Mouse (Mus musculus): Measurements from ENCODE around the gene Aunip. TPM values are rescaled to one million over a fixed set of nuclear protein-coding genes. Genes with fewer than 3 reads are reported as not detected.

The Aunip gene
- total RNA-seq, 2 experiments from 2014 or later, result 0.54 to 0.63 TPM

- no peak overlapping the region for H3K27ac ChIP-seq
- no peak for TF ChIP-seq CTCF (IDR thresholded peaks at IDR 0.05)
- DNase-seq (ENCODE audit: extremely low spot score in 1 of 2, low spot score in 2 of 2), result no peak
- intact Hi-C loops (cut with DNase I), result no loop called here
- H3K4me3 ChIP-seq, result no peak overlapping the region
These were observed 9.7 kb upstream of the Aunip start for GRCm38 (mm10) chr4:134501095-134501494.

GRCm38 (mm10) chr4:134503686-134504357, 7.0 kb upstream of the Aunip start:
- Histone ChIP-seq H3K27ac (no peak overlapping the region), H3K4me3 (no peak overlapping the region)
- no peak for DNase-seq (ENCODE audit: extremely low spot score in 1 of 2, low spot score in 2 of 2)
- intact Hi-C loops (cut with DNase I), result no loop called here
- no peak for TF ChIP-seq CTCF (IDR thresholded peaks at IDR 0.05)

DNA sequence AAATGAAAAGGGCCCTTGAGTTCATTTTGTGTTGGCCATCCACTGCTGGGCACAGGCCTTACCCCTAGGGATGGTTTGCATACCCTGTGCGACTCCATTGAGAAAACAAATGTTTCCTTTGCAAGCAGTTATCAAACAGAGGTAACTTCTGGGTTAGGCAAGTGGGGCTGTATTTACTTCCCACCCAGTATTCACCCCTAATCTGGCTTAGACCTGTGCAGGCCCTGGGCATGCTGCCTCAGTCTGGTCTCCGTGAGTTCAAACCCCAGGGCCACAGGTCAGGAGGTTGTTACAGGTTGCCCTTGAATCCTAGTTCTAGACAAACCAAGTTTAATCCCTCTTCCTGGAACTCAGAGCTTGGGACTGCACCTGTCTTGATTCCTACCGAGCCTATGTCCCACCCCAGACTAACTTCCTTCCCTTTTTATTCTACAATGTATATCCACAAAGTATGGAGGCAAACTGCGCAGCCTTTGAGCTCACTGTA, 5.5 kb upstream of the Aunip start:
- intact Hi-C loops (cut with DNase I), result no loop called here
- DNase-seq (ENCODE audit: extremely low spot score in 1 of 2, low spot score in 2 of 2), result no peak
- TF ChIP-seq CTCF (IDR thresholded peaks at IDR 0.05), result no peak
- Histone ChIP-seq H3K4me3 (no peak overlapping the region), H3K27ac (no peak overlapping the region)

DNA sequence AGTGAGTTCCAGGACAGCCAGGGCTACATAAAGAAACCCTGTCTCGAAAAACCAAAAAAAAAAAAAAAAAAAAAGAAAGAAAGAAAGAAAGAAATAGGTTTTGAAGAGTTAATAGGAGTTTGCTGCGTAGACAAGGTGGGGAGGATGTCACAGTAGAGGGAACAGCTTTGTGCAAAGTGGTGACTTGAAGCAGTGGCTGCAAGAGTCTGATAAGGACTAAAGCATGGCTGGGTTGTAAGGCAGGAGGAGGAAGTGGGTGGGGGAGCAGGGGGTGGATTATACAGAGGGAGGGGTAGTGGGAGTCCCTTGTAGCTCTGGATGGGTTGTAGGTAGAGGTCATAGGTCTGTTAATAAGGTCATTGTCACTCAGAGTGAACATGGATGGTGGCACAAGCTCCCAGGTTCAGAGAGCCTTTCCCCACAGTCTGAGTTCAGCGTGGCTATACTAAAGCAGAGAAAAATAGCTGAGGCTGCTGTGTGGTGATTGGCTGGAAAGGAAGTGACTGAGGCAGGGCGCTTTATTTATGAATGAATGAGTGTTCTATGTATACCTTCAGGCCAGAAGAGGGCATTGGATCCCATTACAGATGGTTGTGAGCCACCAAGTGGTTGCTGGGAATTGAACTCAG, 4.7 kb upstream of the Aunip start:
- TF ChIP-seq CTCF (IDR thresholded peaks at IDR 0.05), result no peak
- intact Hi-C loops (cut with DNase I), result no loop called here
- Histone ChIP-seq H3K27ac (no peak overlapping the region), H3K4me3 (no peak overlapping the region)
- no peak for DNase-seq (ENCODE audit: extremely low spot score in 1 of 2, low spot score in 2 of 2)

DNA sequence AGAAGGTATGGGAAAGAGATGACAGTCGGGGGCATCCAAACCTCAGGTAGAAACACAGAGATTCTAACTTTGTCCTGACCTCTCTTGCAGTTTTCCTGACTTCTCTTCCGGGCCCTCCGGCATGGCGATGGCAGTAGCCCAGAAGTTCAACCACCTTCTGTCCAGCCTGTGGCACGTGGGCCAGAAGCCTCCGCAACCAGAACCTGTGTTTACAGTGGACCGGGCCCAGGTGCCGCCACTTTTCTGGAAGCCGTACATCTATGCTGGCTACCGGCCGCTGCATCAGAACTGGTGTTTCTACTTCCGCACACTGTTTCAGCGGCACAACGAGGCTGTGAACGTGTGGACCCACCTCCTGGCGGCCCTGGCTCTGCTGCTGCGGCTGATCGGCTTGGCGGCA, 4.1 kb upstream of the Aunip start:
- no peak for DNase-seq (ENCODE audit: extremely low spot score in 1 of 2, low spot score in 2 of 2)
- TF ChIP-seq CTCF (IDR thresholded peaks at IDR 0.05), result no peak
- H3K4me3 ChIP-seq, result no peak overlapping the region
- intact Hi-C loops (cut with DNase I), result no loop called here
- H3K27ac ChIP-seq, result no peak overlapping the region

- Histone ChIP-seq H3K27ac (no peak overlapping the region), H3K4me3 (no peak overlapping the region)
- no peak for TF ChIP-seq CTCF (IDR thresholded peaks at IDR 0.05)
- intact Hi-C loops (cut with DNase I), result no loop called here
- no peak for DNase-seq (ENCODE audit: extremely low spot score in 1 of 2, low spot score in 2 of 2)
These were observed 403 bp upstream of the Aunip start for GRCm38 (mm10) chr4:134510396-134510795.

- intact Hi-C loops (cut with DNase I), result no loop called here
- TF ChIP-seq CTCF (IDR thresholded peaks at IDR 0.05), result no peak
- H3K27ac ChIP-seq, result no peak overlapping the region
- no peak for DNase-seq (ENCODE audit: extremely low spot score in 1 of 2, low spot score in 2 of 2)
- no peak overlapping the region for H3K4me3 ChIP-seq
These were observed 931 bp downstream of the Aunip start for GRCm38 (mm10) chr4:134511730-134512129.

GRCm38 (mm10) chr4:134512798-134513197, 2.0 kb downstream of the Aunip start:
- intact Hi-C loops (cut with DNase I), result no loop called here
- peak; percentile 48 for TF ChIP-seq CTCF (IDR thresholded peaks at IDR 0.05)
- H3K4me3 ChIP-seq, result no peak overlapping the region
- DNase-seq (ENCODE audit: extremely low spot score in 1 of 2, low spot score in 2 of 2), result no peak
- no peak overlapping the region for H3K27ac ChIP-seq

DNA sequence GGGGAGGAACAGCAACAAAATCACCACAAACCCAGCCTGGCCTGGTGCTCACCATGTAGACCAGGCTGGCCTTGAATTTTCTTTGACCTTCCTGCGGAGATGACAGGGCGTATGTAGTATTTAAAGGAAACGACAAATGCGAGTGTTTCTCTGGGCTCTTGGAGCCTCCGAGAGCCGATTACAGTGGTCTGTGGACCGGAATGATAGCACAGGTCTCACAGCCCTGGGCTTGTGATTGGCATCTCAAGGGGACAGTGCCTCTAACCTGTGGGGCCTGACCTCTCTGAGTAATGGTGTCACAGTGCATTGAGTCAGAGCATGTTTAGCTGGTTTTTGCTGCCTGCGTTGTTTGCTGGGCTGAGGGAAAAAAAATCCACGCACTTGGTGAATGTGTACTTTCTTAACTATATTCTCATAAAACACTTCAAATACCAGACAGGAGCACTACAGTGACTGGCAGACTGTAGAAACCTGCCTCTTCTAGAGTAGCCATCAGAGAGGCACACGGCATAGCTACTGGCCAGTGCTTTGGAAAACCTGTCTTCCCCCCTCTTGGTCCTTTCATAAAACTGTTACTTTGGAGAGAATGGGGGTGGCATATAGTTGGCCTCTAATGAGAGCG, 3.6 kb downstream of the Aunip start:
- Histone ChIP-seq H3K27ac (no peak overlapping the region), H3K4me3 (no peak overlapping the region)
- intact Hi-C loops (cut with DNase I), result no loop called here
- DNase-seq (ENCODE audit: extremely low spot score in 1 of 2, low spot score in 2 of 2), result no peak
- no peak for TF ChIP-seq CTCF (IDR thresholded peaks at IDR 0.05)

DNA sequence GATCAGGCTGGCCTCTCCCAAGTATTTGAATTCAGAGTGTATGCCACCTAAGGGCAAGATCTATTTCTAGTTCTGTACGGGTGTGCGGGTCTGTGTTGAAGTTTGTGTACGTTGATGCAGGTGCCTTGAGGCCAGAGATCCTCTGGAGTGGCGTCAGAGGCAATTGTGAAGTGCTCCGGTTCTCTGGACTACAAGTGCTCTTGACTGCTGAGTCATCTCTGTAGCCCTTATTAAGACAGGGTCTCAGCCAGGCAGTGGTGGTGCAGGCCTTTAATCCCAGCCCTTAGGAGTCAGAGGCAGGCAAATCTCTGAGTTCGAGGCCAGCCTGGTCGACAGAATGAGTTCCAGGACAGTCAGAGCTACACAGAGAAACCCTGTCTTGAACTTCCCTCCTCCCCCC, 4.8 kb downstream of the Aunip start:
- Histone ChIP-seq H3K27ac (no peak overlapping the region), H3K4me3 (no peak overlapping the region)
- TF ChIP-seq CTCF (IDR thresholded peaks at IDR 0.05), result no peak
- DNase-seq (ENCODE audit: extremely low spot score in 1 of 2, low spot score in 2 of 2), result no peak
- intact Hi-C loops (cut with DNase I), result no loop called here

GRCm38 (mm10) chr4:134516981-134517380, 6.2 kb downstream of the Aunip start:
- Histone ChIP-seq H3K4me3 (peak overlapping the region; percentile 27; the same call in 1 of the 2 replicates), H3K27ac (peak overlapping the region; percentile 88)
- no peak for TF ChIP-seq CTCF (IDR thresholded peaks at IDR 0.05)
- DNase-seq (ENCODE audit: extremely low spot score in 1 of 2, low spot score in 2 of 2), result peak; percentile 51 to 54
- intact Hi-C loops (cut with DNase I), result no loop called here

DNA sequence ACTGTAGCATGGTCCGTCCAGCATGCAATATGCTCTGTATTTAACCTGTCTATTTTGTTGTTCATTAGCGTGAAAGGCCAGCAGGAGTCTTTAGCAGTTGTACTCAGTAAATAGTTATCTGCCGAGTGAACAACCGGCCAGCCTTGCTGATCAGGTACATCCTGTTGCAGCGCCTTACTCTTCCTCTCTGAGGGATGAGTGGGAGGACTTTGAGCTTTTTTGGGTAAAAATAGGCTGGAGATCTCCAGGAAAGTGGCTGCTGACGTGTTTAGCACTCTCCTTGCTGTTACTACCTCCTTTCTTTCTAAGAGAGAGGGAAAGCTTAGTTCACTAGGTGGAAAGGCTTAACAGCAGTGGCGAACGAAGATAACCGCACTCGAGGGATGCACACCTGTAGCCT, 6.9 kb downstream of the Aunip start:
- intact Hi-C loops (cut with DNase I), result no loop called here
- TF ChIP-seq CTCF (IDR thresholded peaks at IDR 0.05), result no peak
- no peak overlapping the region for H3K4me3 ChIP-seq
- DNase-seq (ENCODE audit: extremely low spot score in 1 of 2, low spot score in 2 of 2), result peak in 1 of 2 experiments; percentile 32
- H3K27ac ChIP-seq, result peak overlapping the region; percentile 88; the same call in 1 of the 2 replicates

All from left cerebral cortex, adult 2 months (tissue).